Mouse (Mus musculus): Measurements from ENCODE around the gene Scel.
"Not testable (repeated sequence)": the region's sequence is repeated elsewhere in the genome, so short reads cannot be mapped to it uniquely, and the experiment has no call there.

The Scel gene

GRCm38 (mm10) chr14:103512802-103513472 lies at the start of gene Scel:
Gene Scel (plus strand): TSS chr14:103513342.
- no peak for DNase-seq

GRCm38 (mm10) chr14:103468691-103469463 lies 44.3 kb upstream of the Scel start:
- no peak for DNase-seq

GRCm38 (mm10) chr14:103469464-103470015 lies 43.6 kb upstream of the Scel start:
- peak; percentile 72 for DNase-seq

- DNase-seq, result no peak
Measured at GRCm38 (mm10) chr14:103471074-103471778, 41.9 kb upstream of the Scel start.

- peak; percentile 82 for DNase-seq
Measured at GRCm38 (mm10) chr14:103471806-103472553, 41.2 kb upstream of the Scel start.

- no peak for DNase-seq
Measured at GRCm38 (mm10) chr14:103472554-103472905, 40.6 kb upstream of the Scel start.

GRCm38 (mm10) chr14:103475312-103475711 lies 37.8 kb upstream of the Scel start:
- DNase-seq, result no peak

- not testable (repeated sequence) for DNase-seq
Measured at GRCm38 (mm10) chr14:103476232-103476631, 36.9 kb upstream of the Scel start.

GRCm38 (mm10) chr14:103477281-103477680 lies 35.9 kb upstream of the Scel start:
- no peak for DNase-seq

- DNase-seq, result no peak
Measured at GRCm38 (mm10) chr14:103477959-103478358, 35.2 kb upstream of the Scel start.

GRCm38 (mm10) chr14:103479446-103479845 lies 33.7 kb upstream of the Scel start:
- no peak for DNase-seq

- no peak for DNase-seq
Measured at GRCm38 (mm10) chr14:103481514-103481913, 31.6 kb upstream of the Scel start.

GRCm38 (mm10) chr14:103485671-103486070 lies 27.5 kb upstream of the Scel start:
- no peak for DNase-seq

GRCm38 (mm10) chr14:103486974-103487373 lies 26.2 kb upstream of the Scel start:
- no peak for DNase-seq

GRCm38 (mm10) chr14:103488659-103489058 lies 24.5 kb upstream of the Scel start:
- no peak for DNase-seq

- no peak for DNase-seq
Measured at GRCm38 (mm10) chr14:103498199-103498598, 14.9 kb upstream of the Scel start.

- no peak for DNase-seq
Measured at GRCm38 (mm10) chr14:103498613-103499012, 14.5 kb upstream of the Scel start.

GRCm38 (mm10) chr14:103499060-103499459 lies 14.1 kb upstream of the Scel start:
- DNase-seq, result no peak

GRCm38 (mm10) chr14:103500309-103500708 lies 12.8 kb upstream of the Scel start:
- DNase-seq, result peak; percentile 12

- no peak for DNase-seq
Measured at GRCm38 (mm10) chr14:103500941-103501340, 12.2 kb upstream of the Scel start.

- DNase-seq, result no peak
Measured at GRCm38 (mm10) chr14:103504514-103504913, 8.6 kb upstream of the Scel start.

GRCm38 (mm10) chr14:103509544-103509943 lies 3.6 kb upstream of the Scel start:
- no peak for DNase-seq

- no peak for DNase-seq
Measured at GRCm38 (mm10) chr14:103513473-103513811, 300 bp downstream of the Scel start.

All from cerebellum, adult 8-10 months (tissue).